Mouse (Mus musculus) thymus, postnatal 10 days (tissue): ENCODE results near the gene Sphk1.

Source experiments
- DNase-seq, 2 experiments: peaks; one replicate each; pipeline ENCODE4 v3.0.0; 2021; ENCODE audit warnings: low spot score in 2 of 2

The Sphk1 gene

DNA sequence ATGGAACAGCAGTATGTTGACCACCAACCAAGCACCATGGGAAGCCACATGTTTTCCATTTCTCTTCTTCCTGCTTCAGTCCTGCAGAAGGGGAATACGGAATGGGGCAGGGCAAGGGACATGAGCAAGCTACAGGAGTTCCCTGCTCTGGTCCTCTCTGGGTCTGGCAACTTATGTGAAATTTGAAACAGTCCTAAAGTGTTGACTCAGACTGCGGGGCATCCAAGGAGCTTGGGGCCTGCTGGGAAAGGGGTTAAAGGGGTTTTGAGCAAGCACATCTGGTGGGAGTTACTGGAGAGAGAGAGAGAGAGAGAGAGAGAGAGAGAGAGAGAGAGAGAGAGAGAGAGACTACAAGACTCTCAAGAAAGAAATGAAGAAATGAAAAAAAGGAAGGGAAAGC, 22.0 kb upstream of the Sphk1 start:
- no peak for DNase-seq

- no peak for DNase-seq
Observed at GRCm38 (mm10) chr11:116511301-116511868, 19.3 kb upstream of the Sphk1 start.

- no peak for DNase-seq
Observed at GRCm38 (mm10) chr11:116512154-116512553, 18.6 kb upstream of the Sphk1 start.

DNA sequence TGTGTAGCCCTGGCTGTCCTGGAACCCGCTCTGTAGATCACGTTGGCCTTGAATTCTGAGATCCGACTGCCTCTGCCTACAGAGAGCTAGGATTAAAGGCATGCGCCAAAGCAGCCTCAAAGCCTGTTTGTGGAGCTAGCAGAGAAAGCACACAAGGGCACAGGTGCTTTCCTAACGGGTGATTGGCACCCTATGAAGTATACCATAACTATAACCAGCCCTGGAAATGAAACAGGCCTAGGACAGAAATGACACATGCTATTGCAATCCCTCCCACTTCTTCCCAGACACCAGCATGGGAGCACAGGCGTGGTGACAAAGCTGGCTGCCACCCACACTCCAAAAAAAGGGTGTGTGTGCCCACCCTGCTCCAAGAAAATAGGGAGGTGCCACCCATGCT, 17.7 kb upstream of the Sphk1 start:
- no peak for DNase-seq

DNA sequence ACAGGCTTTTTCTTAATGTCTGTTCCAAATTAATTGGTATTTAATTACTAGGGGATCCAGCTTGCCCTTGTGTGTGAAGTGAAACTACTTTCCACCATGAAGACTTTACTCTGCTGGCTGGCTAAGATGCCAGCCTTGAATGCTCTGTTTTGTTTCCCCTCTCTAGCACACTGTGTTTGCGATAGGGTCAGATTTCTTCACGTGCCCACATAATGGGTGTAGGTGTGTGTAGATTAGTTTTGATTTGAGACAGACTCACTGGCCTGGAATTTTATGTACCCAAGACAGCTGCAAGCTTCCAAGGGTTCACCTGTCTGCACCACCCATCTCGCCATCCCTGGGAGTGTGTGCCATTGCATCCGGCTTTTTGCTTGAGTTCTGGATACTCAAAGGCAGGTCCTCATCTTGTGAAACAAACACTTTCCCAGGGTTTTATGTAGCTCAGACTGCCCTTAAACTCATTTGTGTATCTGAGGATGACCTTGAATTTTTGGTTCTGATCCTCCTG, 17.1 kb upstream of the Sphk1 start:
- DNase-seq = no peak

DNA sequence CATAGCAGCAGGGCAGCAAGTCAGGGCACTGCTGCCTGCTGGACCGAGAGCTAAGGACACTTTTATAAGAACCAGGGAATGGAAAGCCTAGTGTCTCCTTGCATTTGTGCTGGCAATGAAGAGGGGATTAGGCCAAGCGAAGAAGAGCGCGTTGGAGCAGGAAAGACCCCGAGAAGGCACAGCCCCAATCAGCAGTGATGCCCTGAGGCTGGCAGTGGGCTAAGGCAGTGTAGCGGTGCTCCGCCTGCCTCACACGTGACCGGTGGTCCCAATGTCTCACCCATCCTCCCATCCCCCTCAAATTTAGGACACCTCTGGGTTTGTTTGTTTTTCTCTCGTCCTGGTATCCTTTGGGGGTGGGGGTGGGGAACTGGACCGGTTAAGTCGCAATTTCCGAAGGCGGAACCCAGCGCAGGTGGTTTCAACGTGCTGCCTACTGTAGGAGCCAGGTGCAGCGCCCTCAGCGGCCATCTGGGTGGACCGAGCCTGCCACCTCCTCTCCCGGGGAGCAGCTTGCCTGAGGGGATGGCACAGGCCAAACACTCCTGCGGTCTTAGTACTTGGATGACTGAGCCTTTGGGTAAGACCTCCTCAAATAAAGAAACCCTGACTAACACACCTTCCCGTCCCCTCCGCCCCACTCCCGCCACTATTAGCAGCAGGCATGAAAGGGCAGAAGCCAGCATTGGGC, 15.2 kb upstream of the Sphk1 start:
- DNase-seq = no peak

DNA sequence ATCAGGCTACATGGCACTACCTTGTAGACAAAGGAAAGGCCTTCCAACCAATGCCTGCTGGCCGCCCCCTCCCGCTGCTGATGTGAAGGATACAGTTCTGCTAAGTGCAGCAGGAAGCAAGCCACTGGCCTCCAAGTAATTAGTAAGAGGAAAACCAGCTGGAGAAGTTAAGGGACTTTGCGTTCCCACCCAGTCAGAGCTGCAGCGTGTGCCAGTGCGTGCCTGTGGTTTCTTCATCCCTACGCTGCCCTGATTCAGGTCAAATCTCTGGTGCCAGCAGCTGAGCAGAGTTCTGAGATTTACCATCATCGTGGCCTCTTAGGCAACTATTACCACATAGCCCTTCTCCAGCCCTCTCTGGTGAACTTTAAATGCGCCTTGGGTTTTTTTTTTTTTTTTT, 12.2 kb upstream of the Sphk1 start:
- no peak for DNase-seq

- no peak for DNase-seq
Observed at GRCm38 (mm10) chr11:116521143-116521542, 9.6 kb upstream of the Sphk1 start.

DNA sequence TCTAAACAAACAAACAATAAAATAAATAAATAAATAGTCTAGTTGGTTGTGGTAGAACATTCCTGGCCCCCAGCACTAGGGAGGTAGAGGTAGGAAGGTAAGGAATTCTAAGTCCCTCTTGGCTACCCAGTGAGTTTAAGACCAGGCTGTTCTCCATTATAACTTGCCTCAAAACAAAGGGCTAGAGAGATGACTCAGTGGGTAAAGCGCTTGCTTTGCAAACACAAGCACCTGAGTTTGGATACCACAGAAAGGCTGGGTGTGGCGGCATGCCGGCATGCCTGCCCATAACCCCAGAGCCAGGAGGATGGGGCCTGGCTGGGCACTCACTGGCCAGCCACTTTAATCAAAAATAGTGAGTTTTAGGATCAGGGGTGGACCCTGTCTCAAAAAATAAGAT, 8.7 kb upstream of the Sphk1 start:
- no peak for DNase-seq

GRCm38 (mm10) chr11:116522886-116523698, 7.6 kb upstream of the Sphk1 start:
- DNase-seq = no peak

DNA sequence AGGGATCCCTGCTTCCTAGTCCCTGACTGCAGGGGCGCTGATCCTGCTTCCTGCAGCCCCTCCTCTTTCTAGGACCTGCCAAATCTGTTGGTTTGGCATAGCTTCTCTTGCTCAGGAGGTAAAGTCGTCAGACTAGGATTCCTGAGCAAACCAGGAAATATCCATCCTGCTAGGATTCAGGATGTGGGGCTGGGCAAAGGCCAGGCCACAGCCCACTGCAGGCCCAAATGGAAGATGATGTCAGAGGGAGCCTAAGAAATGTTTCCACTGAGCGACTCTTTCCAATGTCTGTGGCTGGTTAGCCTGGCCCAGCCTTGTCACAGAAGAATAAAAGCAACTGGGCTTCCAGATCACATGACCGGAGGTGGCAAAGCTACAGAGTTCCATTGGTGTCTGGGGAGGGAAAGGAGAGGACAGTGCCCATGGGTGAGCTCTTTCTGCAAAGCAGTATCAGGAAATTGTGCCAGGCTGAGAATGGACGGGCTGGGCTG, 7.0 kb upstream of the Sphk1 start:
- DNase-seq = no peak

DNA sequence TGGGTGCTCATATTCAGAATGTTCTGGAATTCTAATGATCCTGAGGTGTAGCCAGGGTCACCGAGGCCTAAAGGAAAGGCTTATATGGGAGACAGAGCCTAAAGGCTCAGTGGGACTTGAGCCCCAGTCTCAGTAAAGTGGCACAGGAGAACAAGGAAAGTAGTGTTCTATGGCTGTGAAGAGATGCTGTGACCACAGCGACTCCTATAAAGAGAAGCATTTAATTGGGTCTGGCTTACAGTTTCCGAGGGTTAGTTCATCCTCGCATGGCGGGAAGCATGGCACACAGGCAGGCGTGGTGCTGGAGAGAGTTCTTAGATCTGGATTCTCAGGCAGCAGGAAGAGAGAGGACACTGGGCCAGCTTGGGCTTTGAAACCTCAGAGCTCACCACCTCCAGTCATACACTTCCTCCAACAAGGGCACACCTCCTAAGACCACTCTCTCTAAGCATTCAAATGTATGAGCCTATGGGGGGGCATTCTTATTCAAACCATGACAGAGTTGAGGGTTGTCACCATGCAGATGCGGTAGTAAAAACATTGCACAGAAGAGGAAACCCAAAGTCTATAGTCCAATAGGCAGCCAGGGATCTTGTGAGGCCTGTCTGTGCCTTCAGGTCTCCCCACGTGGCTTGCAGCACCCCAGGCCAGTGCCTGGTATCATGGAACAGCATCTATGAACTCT, 1.9 kb upstream of the Sphk1 start:
- DNase-seq = no peak

GRCm38 (mm10) chr11:116531371-116532191, 856 bp downstream of the Sphk1 start:
- no peak for DNase-seq

DNA sequence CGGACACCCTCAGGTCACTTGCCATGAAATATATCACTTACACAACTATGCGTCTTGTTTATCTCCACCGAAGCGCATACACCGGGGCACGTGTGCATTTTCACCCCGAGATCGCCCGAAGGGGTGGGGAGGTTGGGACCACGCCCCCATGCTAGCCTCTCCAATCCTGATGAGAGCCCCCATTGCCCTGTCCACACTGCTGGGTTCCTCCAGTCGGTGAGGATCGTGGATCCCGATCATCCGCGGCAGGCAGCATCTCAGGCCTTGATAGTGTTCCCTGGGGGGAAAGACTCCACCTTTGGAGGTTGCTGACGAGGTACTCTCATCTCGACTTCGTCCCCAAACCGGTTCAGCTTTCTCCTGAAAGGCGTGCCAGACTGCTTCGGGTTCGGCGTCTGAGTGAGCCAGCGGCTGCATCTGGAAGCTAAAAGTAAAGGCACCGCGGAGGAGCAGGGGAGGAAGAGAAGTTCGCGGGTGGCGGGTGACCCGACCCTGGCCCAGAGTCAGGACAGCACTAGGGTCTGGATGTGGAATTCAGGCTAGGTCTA, 1.6 kb downstream of the Sphk1 start:
- no peak for DNase-seq

DNA sequence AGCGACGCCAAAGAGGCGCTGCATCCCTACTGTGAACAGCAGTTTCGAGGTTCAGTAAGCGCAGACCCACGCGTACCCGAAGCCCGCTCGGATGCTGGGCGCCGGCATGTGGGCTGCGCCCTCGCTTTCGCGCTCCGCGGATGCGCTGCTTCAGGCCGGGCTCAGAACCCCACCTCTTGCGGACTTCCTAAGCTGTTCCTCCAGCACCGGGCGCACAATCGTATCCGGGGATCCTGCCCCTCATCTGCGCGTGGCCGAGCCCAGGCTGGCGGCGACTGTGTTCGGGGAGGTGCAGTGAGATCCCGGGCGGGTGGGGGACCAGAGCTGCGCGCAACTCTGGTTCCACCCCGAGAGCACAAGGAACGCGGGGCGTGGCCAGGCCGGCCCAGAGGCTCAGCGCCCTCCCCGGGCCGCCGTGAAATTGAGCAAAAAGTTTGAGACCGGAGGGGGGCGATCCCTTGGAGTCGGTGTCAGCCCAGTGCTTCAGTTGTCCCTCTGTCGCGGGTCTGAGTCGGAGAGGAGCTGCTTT, 2.1 kb downstream of the Sphk1 start:
- peak in 1 of 2 experiments; percentile 34 for DNase-seq

DNA sequence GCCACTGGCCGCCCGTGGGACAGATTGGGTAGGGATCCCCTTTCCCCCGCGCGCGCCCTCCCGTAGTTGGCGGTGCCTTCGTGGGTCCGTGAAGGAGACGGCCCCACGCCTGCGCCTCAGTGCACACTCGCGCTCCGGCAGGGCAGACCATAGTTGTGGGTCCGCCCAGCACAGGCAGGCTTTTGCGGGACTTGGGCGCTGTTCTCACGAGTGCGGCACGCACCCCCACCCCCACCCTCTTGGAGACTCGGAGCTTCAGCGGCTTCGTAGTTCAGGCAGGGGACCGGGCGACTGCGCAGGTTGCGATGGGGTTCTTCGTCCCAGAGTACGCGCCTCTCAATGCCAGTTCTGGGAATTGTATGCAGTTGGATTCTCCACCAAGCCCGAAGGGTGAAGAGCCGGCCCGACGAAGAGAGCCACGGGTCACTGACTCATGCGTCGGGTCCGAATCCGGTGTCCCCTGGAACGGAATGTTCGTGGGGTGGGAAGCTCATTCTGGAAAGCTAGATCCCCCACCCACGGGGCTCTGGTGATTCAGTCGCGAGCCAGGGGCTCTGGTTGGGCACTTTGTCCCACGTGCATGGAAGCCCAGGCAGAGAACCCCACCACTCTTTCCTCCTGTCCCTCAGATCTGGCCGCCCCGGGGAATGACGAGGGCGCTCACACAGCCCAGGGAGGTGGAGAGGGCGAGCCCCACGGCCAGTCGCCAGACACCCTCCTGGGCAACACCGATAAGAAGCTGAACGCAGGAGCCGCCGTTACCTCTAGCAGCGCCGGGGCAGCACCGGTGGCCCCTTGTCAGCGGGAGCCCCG, 2.8 kb downstream of the Sphk1 start:
- DNase-seq = no peak

DNA sequence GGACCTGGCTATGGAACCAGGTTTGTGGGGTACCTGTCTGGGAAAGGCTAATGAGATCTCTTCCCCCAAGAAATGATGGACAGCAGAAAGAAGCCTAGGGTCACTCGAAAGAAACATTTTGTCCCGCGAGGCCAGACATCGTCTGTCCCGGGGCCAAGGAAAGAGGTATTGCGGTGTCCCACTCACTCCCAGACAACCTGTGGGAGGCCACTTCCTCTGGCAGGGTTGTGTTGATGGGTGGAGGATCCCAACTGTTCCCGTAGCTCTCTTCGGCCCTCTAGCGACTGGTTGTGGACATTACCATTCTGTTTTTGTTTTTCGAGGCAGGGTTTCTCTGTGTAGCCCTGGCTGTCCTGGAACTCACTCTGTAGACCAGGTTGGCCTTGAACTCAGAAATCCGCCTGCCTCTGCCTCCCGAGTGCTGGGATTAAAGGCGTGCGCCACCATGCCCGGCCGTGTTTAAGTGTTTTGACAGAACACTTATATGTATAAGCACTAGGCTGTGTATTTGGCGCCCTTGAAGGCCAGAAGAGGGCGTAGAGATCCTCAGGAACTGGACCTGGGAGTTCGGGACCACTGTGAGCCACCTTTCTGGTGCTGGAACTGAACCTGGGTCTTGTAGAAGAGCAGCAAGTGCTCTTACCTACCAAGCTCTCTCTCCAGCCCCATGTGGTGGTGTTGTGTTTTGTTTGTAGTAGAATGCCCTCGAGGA, 3.6 kb downstream of the Sphk1 start:
- peak; percentile 26 to 43 for DNase-seq

DNA sequence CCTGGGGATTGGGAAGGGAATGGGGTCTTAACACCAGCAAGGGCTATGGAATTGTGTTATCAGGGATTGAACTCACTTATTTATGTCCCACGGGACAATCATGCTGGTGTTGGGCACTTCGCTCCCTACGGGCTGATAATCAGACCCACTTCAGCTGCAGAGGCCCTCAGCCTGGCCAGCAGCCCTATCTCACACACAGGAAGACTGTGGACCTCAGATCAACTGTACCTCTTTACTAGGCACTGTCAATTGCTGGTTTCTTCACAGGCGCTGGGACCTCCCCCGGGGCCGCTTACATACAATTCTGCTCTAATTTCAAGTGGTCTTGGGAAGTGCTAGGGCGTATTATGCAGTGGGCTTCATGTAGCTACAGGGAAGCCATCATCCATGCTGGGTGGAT, 6.0 kb downstream of the Sphk1 start:
- DNase-seq = no peak

DNA sequence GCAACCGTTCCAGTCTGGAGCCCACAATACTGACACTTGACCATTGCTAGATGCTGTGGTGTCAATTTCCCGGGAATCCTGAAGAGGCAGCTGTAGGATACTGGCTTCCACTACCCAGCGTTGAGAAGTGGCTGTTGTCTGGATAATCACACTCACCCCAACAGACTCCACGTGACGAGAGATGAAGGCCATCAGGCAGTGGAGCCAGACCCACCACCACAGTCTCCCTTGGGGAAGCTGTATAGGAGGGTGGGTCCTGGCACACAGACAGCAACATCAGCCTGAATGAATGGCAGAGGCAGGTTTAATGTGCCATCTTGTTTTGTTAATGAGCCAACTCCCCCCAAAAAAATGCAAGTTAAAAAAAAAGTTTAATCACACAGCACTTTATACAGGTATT, 6.7 kb downstream of the Sphk1 start:
- no peak for DNase-seq
